Mouse (Mus musculus): Measurements from ENCODE around the gene Thra.

Thra gene

DNA sequence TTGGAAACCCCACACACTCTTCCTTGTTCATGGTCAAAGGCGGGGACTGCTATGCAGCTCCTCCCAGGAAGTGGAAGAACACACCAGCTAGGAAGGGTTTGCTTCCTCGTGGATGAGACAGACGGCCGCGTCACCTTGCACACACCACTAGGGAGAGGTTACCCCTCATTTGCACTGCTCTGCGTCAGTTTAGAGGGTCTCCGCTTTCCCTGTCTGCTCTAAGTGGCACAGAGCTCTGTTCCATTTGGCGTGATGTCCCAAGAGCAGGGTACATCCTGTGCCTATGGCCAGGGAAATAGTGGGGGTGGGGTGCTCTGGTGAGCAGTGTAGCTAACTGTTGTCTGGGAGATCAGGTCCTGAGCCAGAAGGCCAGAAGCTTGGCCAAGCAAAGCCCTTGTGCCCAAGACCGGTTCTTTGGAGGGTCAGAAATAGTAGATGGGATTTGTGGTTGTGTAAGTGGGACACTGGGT lies 13.7 kb downstream of the Thra start:
- in situ Hi-C loops (cut with MboI; ENCODE audit: low pct_unique_long_range_greater_than_20kb in 1 of 2, low sequenced_read_pairs in 2 of 2, unreplicated experiment in 1 of 2): no loop called here

DNA sequence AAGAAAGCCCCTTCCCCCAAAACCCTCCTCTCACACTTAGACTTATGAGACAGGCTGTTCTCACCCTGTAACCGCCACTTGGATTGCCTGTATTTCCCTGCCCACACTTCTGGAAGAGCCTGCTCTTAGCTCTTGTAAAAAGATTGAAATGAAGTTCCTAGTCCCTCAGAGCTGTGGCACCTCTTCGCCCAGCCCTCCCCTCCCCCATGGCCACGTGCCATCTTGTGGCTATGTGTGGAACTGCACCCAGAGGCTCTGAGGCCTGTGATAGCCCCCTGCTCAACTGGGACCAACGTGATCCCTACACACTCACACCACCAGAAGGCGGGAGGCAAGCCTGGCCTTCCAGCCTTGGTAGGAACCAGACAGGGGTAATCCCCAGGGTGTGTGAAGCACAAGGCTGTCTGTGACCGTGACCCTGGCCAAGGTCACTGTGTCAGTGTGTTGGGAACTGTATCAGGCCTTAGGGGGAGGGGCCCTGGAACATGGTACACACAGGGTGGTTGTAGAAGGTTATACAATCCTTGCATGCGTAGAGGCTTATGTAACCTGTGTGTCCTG lies 14.3 kb downstream of the Thra start:
- in situ Hi-C loops (cut with MboI; ENCODE audit: low pct_unique_long_range_greater_than_20kb in 1 of 2, low sequenced_read_pairs in 2 of 2, unreplicated experiment in 1 of 2): no loop called here

- in situ Hi-C loops (cut with MboI; ENCODE audit: low pct_unique_long_range_greater_than_20kb in 1 of 2, low sequenced_read_pairs in 2 of 2, unreplicated experiment in 1 of 2): no loop called here
These were observed 15.4 kb downstream of the Thra start for GRCm38 (mm10) chr11:98755726-98756380.

- in situ Hi-C loops (cut with MboI; ENCODE audit: low pct_unique_long_range_greater_than_20kb in 1 of 2, low sequenced_read_pairs in 2 of 2, unreplicated experiment in 1 of 2): no loop called here
These were observed 16.3 kb downstream of the Thra start for GRCm38 (mm10) chr11:98756711-98757110.

GRCm38 (mm10) chr11:98761939-98762338 lies 21.5 kb downstream of the Thra start:
- in situ Hi-C loops (cut with MboI; ENCODE audit: low pct_unique_long_range_greater_than_20kb in 1 of 2, low sequenced_read_pairs in 2 of 2, unreplicated experiment in 1 of 2): no loop called here

DNA sequence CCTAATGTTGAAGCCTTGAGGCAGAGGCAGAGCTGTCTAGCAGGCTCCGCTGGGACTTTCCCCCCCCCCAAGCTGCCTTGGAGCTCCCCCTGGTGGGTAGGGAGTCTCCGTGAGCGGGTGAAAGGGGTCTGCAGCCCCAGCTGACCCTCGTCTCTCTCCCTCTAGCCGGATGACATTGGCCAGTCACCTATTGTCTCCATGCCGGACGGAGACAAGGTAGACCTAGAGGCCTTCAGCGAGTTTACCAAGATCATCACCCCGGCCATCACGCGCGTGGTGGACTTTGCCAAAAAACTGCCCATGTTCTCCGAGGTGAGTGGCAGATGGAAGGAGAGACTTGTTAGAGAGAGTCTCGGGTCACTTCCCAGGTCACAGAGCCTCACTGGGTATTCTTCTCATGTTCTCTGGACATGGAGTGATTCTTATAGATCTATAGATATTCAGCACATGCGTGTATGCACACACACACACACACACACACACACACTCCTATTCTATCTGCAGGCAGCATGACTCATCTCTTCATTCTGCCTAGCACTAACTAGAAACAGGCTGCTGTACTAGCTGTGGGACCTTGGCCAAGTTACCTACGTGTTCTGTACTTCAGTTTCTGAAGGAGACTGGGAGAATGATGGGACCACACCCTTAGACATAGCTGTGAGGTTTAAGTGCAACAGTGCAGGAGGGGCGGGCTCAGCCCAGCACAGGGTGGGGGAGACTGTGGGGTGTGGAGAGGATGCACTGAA lies 22.5 kb downstream of the Thra start:
- in situ Hi-C loops (cut with MboI; ENCODE audit: low pct_unique_long_range_greater_than_20kb in 1 of 2, low sequenced_read_pairs in 2 of 2, unreplicated experiment in 1 of 2): no loop called here

DNA sequence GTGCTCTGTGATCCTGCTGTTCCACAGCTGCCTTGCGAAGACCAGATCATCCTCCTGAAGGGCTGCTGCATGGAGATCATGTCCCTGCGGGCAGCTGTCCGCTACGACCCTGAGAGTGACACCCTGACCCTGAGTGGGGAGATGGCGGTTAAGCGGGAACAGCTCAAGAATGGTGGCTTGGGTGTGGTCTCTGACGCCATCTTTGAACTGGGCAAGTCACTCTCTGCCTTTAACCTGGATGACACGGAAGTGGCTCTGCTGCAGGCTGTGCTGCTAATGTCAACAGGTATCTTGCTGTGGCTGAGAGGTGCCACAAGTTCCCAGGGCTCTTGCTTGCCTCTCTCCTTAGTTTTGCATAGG lies 23.0 kb downstream of the Thra start:
- in situ Hi-C loops (cut with MboI; ENCODE audit: low pct_unique_long_range_greater_than_20kb in 1 of 2, low sequenced_read_pairs in 2 of 2, unreplicated experiment in 1 of 2): no loop called here

DNA sequence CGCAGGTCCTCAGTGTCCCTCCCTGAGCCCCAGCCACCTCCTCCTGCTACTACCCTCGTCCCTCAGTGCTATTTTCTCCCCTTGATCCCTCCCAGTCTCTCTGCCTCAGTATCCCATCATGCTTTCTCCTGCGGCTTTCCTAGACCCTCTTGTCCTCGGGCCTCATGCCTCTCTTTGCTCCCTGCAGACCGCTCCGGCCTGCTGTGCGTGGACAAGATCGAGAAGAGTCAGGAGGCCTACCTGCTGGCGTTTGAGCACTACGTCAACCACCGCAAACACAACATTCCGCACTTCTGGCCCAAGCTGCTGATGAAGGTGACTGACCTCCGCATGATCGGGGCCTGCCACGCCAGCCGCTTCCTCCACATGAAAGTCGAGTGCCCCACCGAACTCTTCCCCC lies 23.7 kb downstream of the Thra start:
- in situ Hi-C loops (cut with MboI; ENCODE audit: low pct_unique_long_range_greater_than_20kb in 1 of 2, low sequenced_read_pairs in 2 of 2, unreplicated experiment in 1 of 2): no loop called here

GRCm38 (mm10) chr11:98764746-98765145 lies 24.3 kb downstream of the Thra start:
- in situ Hi-C loops (cut with MboI; ENCODE audit: low pct_unique_long_range_greater_than_20kb in 1 of 2, low sequenced_read_pairs in 2 of 2, unreplicated experiment in 1 of 2): no loop called here

DNA sequence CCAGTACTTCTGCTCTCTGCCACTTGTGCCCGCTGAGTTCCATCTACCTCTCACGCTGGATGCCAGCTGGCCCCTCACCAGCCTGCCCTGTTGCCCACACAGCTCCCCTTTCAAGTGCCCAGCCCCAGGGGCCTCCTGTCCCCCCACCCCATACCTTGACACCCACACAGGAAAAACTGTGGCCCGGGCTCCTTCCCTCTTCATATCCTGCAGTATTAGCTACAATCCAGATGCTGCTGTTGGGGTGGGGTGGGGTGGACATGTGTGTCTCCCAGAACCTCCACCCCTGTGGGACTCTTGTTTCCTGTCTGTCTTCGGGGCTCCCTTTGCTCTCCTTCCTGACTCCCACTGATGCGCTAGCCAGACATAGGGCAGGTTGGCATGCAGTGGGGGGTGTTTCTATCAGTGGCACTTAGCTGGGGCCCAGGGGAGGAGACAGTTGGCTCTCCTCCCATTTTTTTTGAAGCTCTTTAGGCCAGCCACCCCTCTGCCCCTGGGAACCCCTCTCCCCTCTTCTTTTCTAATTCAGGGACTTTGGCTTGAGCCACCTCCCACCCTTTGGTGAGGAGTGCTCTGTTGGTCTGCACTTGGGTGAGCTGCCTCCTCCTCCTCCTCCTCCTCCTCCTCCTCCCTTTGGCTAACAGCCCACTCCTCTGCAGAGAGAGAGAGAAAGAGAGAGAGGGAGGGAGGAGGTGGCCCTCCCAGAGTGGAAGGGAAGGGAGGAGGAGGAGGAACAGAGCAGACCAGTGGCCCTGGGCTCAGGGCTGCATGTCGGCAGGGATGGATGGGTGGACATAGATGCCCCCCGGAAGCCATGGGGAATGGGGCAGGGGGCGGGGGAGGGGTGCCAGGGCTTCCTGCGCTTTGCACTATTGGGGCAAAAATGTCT lies 25.2 kb downstream of the Thra start:
- in situ Hi-C loops (cut with MboI; ENCODE audit: low pct_unique_long_range_greater_than_20kb in 1 of 2, low sequenced_read_pairs in 2 of 2, unreplicated experiment in 1 of 2): no loop called here

DNA sequence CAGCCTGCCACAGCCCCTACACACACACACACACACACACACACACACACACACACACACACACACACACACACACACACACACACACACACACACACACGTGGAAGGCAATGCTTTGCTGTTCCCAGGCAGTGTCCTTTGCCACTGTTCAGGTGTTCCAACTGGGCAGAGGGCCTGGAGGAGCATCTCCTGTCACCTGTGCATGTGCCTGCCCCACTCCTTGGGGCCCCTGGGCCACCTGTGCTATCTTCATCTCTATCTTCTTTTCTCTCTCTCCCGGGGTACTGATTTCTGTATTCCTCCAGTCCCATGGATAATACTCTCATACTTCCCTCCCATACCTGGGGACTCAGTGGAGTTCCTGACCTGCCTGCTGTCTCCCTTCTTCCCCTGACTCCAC lies 25.9 kb downstream of the Thra start:
- in situ Hi-C loops (cut with MboI; ENCODE audit: low pct_unique_long_range_greater_than_20kb in 1 of 2, low sequenced_read_pairs in 2 of 2, unreplicated experiment in 1 of 2): no loop called here

DNA sequence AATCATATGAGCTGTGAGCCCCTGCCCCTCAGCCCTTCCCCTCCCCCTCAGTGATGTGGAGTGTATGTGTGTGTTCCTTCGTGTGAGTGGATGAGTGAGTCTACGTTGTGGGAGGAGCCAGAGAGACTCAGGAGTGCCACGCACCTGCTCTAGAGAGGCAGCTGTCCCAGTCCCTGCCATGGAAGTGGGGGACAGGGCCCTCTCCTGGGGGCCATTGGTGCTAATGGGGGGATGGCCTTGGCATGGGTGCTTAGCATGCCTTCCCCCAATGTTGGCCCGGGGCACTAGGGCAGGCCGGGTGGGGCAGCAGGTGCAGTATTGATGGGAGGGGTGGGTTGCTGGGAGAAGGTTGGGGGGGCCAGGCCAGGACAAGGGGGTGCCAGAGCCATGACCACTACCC lies 26.4 kb downstream of the Thra start:
- in situ Hi-C loops (cut with MboI; ENCODE audit: low pct_unique_long_range_greater_than_20kb in 1 of 2, low sequenced_read_pairs in 2 of 2, unreplicated experiment in 1 of 2): no loop called here

- in situ Hi-C loops (cut with MboI; ENCODE audit: low pct_unique_long_range_greater_than_20kb in 1 of 2, low sequenced_read_pairs in 2 of 2, unreplicated experiment in 1 of 2): no loop called here
These were observed 26.8 kb downstream of the Thra start for GRCm38 (mm10) chr11:98767276-98767675.

DNA sequence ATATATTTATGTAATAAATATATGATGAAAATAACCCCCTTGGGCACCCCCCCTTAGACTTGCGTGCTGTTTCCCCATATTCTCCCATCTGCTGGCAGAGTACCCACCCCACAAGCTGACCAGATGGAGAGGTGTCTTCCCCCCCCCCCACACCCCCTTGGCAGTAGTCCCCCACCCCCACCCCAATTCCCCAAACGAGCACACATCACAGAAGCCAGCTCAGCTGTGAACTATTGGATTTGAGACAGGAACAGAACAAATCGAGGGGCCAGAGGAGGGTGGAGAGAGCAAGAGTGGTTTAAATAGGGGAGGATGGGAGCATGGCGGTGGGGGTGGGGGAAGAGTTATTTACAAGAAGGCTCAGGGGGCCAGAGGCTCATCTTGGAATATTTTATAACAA lies 27.3 kb downstream of the Thra start:
- in situ Hi-C loops (cut with MboI; ENCODE audit: low pct_unique_long_range_greater_than_20kb in 1 of 2, low sequenced_read_pairs in 2 of 2, unreplicated experiment in 1 of 2): no loop called here

DNA sequence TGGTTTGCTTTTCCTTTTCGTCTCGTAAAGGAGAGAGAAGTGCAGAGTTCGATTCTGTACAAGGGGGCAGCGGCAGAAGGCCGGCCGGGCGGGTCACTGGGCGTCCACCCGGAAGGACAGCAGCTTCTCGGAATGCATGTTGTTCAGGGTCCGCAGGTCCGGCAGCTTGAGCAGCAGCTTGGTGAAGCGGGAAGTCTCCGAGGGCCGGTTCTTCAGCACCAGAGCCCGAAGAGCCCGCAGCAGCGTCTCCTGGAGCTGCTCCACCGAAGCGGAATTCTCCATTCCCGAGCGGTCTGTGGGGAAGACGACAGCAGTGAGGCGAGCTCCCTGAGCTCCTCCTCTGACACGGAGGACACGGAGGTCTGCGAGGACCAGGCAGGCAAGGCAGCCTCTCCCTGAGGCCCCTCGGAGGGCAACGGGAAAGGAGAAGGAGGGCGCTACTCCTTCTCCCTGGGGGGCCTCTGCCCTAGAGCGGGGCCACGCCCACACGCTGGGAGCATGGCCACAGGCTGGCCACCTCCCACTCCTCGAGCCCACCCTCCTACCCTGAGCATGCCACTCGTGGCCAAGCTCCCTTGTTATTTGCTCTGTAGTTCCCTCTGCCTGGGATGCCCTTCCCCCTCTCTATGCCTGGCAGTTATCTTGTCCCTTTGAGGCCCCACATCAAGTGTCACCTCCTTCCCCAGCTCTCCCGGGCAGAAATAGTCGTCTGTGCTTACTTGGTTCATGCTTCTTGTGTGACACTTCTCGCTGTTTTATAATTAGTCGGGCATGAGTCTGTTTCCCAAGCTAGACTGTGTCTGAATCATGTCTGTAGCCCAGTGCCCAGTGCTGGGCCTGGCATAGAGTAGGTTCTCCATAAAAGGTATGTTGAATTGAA lies 27.9 kb downstream of the Thra start:
- in situ Hi-C loops (cut with MboI; ENCODE audit: low pct_unique_long_range_greater_than_20kb in 1 of 2, low sequenced_read_pairs in 2 of 2, unreplicated experiment in 1 of 2): no loop called here

DNA sequence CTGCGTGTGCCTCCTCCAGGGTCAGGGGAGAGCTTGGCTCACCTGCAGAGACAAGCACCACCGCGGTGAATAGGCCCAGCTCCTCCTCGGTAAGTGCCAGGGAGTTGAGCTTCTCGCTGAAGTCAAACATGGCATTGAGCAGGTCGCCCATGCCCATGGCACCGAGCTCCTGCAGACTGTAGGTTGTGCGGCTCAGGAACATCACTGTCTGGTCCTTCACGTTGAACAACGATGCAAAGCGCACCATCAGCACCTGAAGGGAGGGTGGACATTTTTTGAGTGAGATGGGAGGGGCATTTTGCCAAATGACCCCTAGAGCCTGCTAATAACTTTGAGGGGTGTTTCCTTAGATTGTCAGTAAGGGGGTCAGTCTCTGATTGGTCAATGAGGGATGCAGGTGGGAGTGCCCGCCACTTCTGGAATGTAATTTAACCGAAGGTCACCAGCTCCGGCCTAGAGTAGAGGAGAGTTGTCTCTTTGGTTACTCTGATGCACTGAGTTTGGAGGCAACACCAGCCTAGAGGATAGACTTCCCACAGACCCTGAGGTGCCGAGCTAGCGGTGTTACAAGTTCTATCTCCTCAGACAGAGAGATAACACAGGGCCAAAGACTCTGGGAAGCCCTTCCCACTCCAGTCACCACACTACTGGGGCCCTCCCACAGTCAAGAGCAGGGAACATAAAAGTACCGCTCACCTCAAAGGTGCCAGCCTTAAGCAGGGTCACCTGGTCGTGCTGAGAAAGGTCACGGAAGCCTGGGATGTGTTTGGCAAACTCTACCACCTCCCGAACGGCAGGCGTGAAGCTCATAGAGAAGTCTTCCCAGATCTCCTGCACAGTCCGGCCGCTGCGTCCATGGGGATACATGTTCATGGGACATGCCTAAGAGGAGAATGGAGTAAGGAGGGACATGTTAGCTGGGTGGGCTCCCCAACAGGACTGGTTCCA lies 28.8 kb downstream of the Thra start:
- in situ Hi-C loops (cut with MboI; ENCODE audit: low pct_unique_long_range_greater_than_20kb in 1 of 2, low sequenced_read_pairs in 2 of 2, unreplicated experiment in 1 of 2): no loop called here
